Mouse (Mus musculus) embryonic facial prominence, embryonic 14.5 days (tissue): Measurements from ENCODE around the gene Krt13. TPM values are rescaled to one million over a fixed set of nuclear protein-coding genes. Genes with fewer than 3 reads are reported as not detected.

Experiments
- ATAC-seq: fragments of 200-750 bp; cut with Nextera tagmentation; 2 replicates; pipeline ENCODE4 v1.8.0; 2017; ENCODE audit warnings: low read depth, moderate number of reproducible peaks, moderate TSS enrichment
- DNase-seq: peaks from one replicate; pipeline ENCODE4 v3.0.0-alpha.2; 2015; ENCODE audit warnings: low spot score
- H3K27ac ChIP-seq: fragments of 300-500 bp; sonication (generic); replicated peaks from 2 replicates; pipeline ENCODE4 v1.5.1; 2014; ENCODE audit warnings: low read depth, mild to moderate bottlenecking, low read length, moderate library complexity
- H3K27me3 ChIP-seq: fragments of 300-500 bp; sonication (generic); replicated peaks from 2 replicates; pipeline ENCODE4 v1.6.1; 2014; ENCODE audit warnings: low read length; ENCODE audit not compliant: control insufficient read depth, insufficient read depth
- H3K36me3 ChIP-seq: fragments of 300-500 bp; sonication (generic); 2 replicates; pipeline ENCODE4 v1.6.1; 2014; ENCODE audit warnings: low read length, mixed read lengths; ENCODE audit not compliant: control insufficient read depth, insufficient read depth
- H3K4me1 ChIP-seq: fragments of 300-500 bp; sonication (generic); 2 replicates; pipeline ENCODE4 v1.6.1; 2014; ENCODE audit warnings: antibody characterized with exemption, low read length; ENCODE audit not compliant: control insufficient read depth, insufficient read depth
- H3K4me2 ChIP-seq: fragments of 300-500 bp; sonication (generic); 2 replicates; pipeline ENCODE4 v1.6.1; 2014; ENCODE audit warnings: low read depth, mild to moderate bottlenecking, low read length, moderate library complexity, mixed read lengths
- H3K4me3 ChIP-seq: fragments of 300-500 bp; sonication (generic); 2 replicates; pipeline ENCODE4 v1.5.1; 2014; ENCODE audit warnings: low read depth, mild to moderate bottlenecking, low read length
- H3K9ac ChIP-seq: fragments of 300-500 bp; sonication (generic); 2 replicates; pipeline ENCODE4 v1.6.1; 2014; ENCODE audit warnings: low read depth, mild to moderate bottlenecking, low read length, moderate library complexity, mixed read lengths
- H3K9me3 ChIP-seq: fragments of 300-500 bp; sonication (generic); 2 replicates; pipeline ENCODE4 v1.6.1; 2016; ENCODE audit warnings: low read length; ENCODE audit not compliant: control insufficient read depth
- WGBS: fragments of 180-500 bp; shearing (Covaris S2); extraction: QIAGEN DNeasy Blood & Tissue Kit; methylation state at CpG from one replicate; pipeline ENCODE4 v1.1.7; 2014; 5-methylcytosine and 5-hydroxymethylcytosine counted together
- polyA plus RNA-seq: library from polyadenylated mRNA; unstranded; fragments of >200 nt; fragmentation: Nextera tagmentation; extraction: Ambion mirVana; gene quantifications from 2 replicates; pipeline ENCODE4 v1.2.1, GENCODE M21; 2014

Krt13 gene
- polyA plus RNA-seq, 1 experiment from 2014 or later = 60.5 TPM

- Histone ChIP-seq H3K4me2 (no peak overlapping the region), H3K36me3 (no peaks in the 10 kb centered on the region), H3K27me3 (peaks cover 29% of the 10 kb centered on the region), H3K9me3 (no peaks in the 10 kb centered on the region), H3K27ac (no peak overlapping the region), H3K9ac (no peak overlapping the region), H3K4me1 (0 out of 2 replicates have a peak, but pooled peaks cover 4% of the 10 kb centered on the region), H3K4me3 (no peak overlapping the region)
- DNase-seq (no peak), ATAC-seq (no peak)
- 63% methylated on average over 5 of the region's 5 CpGs for WGBS
These were observed 26.4 kb upstream of the Krt13 start for GRCm38 (mm10) chr11:100147566-100148353.

DNA sequence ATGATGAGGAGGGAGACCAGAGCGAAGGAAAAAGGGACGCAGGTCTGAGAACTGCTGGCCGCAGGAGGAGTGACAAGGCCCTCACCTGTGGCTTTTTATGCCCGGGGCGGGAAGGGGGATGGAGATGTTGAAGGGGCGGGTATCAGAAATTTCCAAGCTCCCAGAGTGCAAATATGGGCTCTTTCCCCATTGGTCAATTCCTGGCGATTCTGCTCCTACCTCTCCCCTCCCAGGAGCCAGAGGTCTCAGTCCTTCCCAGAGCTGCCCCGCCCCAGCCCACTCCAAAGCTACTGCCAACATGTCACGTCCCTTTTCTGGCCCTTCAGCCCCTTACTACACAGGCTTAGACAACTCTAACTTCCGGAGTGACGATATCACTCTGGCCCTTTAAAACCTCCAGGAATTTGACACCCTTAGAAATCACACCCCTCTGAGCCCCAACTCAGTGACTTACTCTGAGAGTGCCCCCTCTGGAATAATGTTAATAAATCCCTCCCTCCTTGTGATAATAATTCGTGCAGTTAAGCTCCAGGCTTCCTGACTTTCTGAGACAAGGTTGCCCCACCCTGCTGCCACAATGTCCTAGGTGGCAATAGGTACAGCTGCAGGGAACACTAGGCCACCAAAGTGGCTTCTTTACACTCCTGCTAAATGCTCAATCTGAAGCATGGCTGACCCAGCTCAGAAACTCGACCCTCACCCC is 24.6 kb upstream of the Krt13 start:
- Histone ChIP-seq H3K4me3 (peak overlapping the region; percentile 27), H3K36me3 (no peaks in the 10 kb centered on the region), H3K9me3 (no peaks in the 10 kb centered on the region), H3K9ac (peak overlapping the region; percentile 17), H3K27me3 (peaks cover 29% of the 10 kb centered on the region), H3K4me2 (peak overlapping the region; percentile 52), H3K4me1 (0 out of 2 replicates have a peak, but pooled peaks cover 4% of the 10 kb centered on the region), H3K27ac (no peak overlapping the region)
- ATAC-seq (no peak), DNase-seq (peak; percentile 47)
- WGBS = 3% methylated on average over 11 of the region's 13 CpGs

DNA sequence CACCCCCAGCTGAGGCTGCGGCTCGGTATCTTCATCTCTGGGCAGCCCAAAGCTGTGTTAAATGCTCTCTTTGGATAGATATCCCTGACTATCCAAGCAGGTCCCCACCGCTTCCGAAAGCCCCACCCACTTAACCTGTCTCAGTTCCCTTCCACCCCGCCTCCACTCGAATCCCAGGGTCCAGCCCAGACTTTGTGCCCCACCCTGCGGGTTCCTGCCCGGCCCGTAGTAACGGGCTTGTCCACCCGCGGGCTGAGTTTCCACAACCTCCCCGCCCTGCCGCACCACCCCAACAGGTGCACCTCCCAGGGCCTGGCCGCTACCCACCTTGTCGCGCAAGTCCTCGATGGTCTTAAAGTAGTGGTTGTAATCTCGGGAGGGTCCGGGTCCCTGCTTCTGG is 23.7 kb upstream of the Krt13 start:
- Histone ChIP-seq H3K9me3 (no peaks in the 10 kb centered on the region), H3K4me2 (peak overlapping the region; percentile 52), H3K9ac (peak overlapping the region; percentile 17; the same call in 1 of the 2 replicates), H3K4me3 (peak overlapping the region; percentile 27), H3K27ac (no peak overlapping the region), H3K27me3 (peaks cover 29% of the 10 kb centered on the region), H3K4me1 (0 out of 2 replicates have a peak, but pooled peaks cover 4% of the 10 kb centered on the region), H3K36me3 (no peaks in the 10 kb centered on the region)
- WGBS = 1% methylated on average over 18 of the region's 20 CpGs
- DNase-seq = no peak
- no peak for ATAC-seq

DNA sequence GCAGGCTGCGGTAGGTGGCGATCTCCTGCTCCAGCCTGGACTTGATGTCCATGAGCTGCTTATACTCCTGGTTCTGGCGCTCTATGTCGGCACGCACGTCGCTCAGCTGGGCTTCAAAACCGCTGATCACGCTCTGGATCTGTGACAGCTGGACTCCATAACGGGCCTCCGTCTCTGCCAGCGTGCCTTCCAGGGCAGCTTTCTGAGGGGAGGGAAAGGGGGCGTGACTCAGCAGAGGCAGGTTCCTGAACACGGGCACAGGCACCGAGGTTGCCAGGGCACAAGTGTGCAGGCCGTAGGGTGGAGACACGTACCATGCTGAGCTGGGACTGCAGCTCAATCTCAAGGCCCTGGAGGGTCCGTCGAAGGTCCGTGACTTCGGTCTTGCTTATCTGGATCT is 19.6 kb upstream of the Krt13 start:
- 81% methylated on average over 21 of the region's 21 CpGs for WGBS
- H3K27me3 ChIP-seq = peaks cover 23% of the 10 kb centered on the region
- no peak overlapping the region for H3K27ac ChIP-seq
- H3K4me2 ChIP-seq = no peak overlapping the region
- H3K9ac ChIP-seq = no peak overlapping the region
- no peaks in the 10 kb centered on the region for H3K9me3 ChIP-seq
- H3K36me3 ChIP-seq = no peaks in the 10 kb centered on the region
- H3K4me3 ChIP-seq = no peak overlapping the region
- DNase-seq = no peak
- ATAC-seq = no peak
- H3K4me1 ChIP-seq = peaks cover 4% of the 10 kb centered on the region; the same call in 1 of the 2 replicates

DNA sequence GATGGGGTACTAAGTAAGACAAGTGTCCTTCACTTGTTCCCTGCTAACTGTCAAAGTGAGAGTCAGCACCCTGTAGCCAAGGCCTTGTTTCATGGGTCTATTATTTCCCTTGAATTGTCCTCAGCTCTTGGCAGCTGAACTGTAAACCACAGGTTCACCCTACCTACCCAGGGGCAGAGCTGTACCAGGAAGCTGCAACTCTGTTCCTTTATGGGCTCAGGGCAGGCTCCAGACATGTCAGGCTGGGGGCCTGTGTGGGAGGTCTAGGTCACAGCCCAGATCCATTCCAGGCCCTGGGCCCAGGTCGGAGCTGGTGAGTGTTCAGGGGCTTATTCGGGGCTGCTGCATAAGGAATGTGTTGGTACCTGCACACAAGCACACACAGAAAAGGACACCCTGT is 18.0 kb upstream of the Krt13 start:
- no peaks in the 10 kb centered on the region; the same call in 1 of the 2 replicates for H3K4me1 ChIP-seq
- 64% methylated on average over 2 of the region's 2 CpGs for WGBS
- no peak overlapping the region for H3K4me2 ChIP-seq
- H3K27ac ChIP-seq = no peak overlapping the region; the same call in 1 of the 2 replicates
- no peaks in the 10 kb centered on the region for H3K36me3 ChIP-seq
- no peak overlapping the region for H3K9ac ChIP-seq
- DNase-seq = no peak
- H3K27me3 ChIP-seq = peaks cover 7% of the 10 kb centered on the region; the same call in 1 of the 2 replicates
- ATAC-seq = no peak
- no peak overlapping the region for H3K4me3 ChIP-seq
- H3K9me3 ChIP-seq = no peaks in the 10 kb centered on the region

DNA sequence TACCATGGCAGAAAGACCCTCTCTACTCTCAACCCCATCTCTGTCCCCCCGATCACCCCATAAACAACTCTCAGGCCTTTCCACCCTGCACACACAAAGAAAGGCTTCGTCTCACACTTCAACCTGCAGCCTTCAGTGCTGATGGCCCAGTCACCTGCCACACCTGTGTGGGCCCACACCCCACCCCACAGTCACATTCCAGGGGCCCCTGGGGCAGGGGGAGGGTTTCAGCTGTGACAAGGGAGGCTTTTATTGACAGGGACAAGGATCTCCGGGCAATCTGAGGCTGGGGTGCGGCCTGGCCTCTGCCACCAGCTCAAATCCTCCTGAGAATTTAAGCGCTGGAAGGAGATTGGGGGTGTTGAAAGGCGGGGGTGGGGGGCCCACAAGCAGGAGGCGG is 17.4 kb upstream of the Krt13 start:
- DNase-seq (no peak), ATAC-seq (0 out of 2 replicates have a peak, but pooled peaks have one; percentile 12)
- no peak overlapping the region for H3K4me3 ChIP-seq
- H3K27ac ChIP-seq = 0 out of 2 replicates have a peak overlapping the region, but pooled peaks have one; percentile 10
- H3K4me1 ChIP-seq = no peaks in the 10 kb centered on the region; the same call in 1 of the 2 replicates
- 46% methylated on average over 6 of the region's 7 CpGs for WGBS
- peaks cover 1% of the 10 kb centered on the region; the same call in 1 of the 2 replicates for H3K27me3 ChIP-seq
- no peak overlapping the region for H3K4me2 ChIP-seq
- H3K36me3 ChIP-seq = no peaks in the 10 kb centered on the region
- H3K9ac ChIP-seq = no peak overlapping the region
- no peaks in the 10 kb centered on the region for H3K9me3 ChIP-seq

- no peak overlapping the region for H3K4me3 ChIP-seq
- no peak overlapping the region for H3K27ac ChIP-seq
- no peak for DNase-seq
- no peaks in the 10 kb centered on the region for H3K36me3 ChIP-seq
- WGBS = 45% methylated on average over 5 of the region's 5 CpGs
- H3K27me3 ChIP-seq = no peaks in the 10 kb centered on the region
- H3K4me1 ChIP-seq = no peaks in the 10 kb centered on the region; the same call in 1 of the 2 replicates
- no peak overlapping the region for H3K4me2 ChIP-seq
- ATAC-seq = no peak
- no peak overlapping the region for H3K9ac ChIP-seq
- H3K9me3 ChIP-seq = no peaks in the 10 kb centered on the region
These were observed 16.3 kb upstream of the Krt13 start for GRCm38 (mm10) chr11:100137693-100138092.

GRCm38 (mm10) chr11:100136559-100136958 is 15.2 kb upstream of the Krt13 start:
- ATAC-seq = no peak
- H3K4me2 ChIP-seq = no peak overlapping the region
- H3K4me1 ChIP-seq = no peaks in the 10 kb centered on the region; the same call in 1 of the 2 replicates
- no peak overlapping the region for H3K4me3 ChIP-seq
- H3K36me3 ChIP-seq = no peaks in the 10 kb centered on the region
- no peaks in the 10 kb centered on the region for H3K9me3 ChIP-seq
- peak; percentile 75 for DNase-seq
- 41% methylated on average over 5 of the region's 5 CpGs for WGBS
- no peaks in the 10 kb centered on the region for H3K27me3 ChIP-seq
- H3K27ac ChIP-seq = no peak overlapping the region
- H3K9ac ChIP-seq = no peak overlapping the region
